In genomic region chr11:87073343-87073865, GRCm38 (mm10) we compare ENCODE assay signal across 8 mouse cellular contexts. TPM values are rescaled to one million over a fixed set of nuclear protein-coding genes. Genes with fewer than 3 reads are reported as not detected.
DNase-seq lines count a peak whose midpoint lies in the region; ATAC-seq lines count a peak whose summit lies in the region.

No protein-coding gene starts in this region.

- peak overlapping the region; percentile 92 for H3K9ac ChIP-seq in hindbrain, embryonic 16.5 days (ENCODE audit: low read depth, low read length)

- H3K4me1 ChIP-seq in hindbrain, embryonic 16.5 days (ENCODE audit: control insufficient read depth, insufficient read depth, low read depth, low read length): peaks cover 22% of the 10 kb centered on the region

- 0% methylated on average over 24 of the region's 24 CpGs for WGBS in hindbrain, embryonic 16.5 days

- H3K4me3 ChIP-seq in hindbrain, embryonic 16.5 days (ENCODE audit: low read length): peak overlapping the region; percentile 83

- H3K27me3 ChIP-seq in hindbrain, embryonic 16.5 days (replicated peaks; ENCODE audit: control insufficient read depth, insufficient read depth, low read length): no peaks in the 10 kb centered on the region

- peak; percentile 79 for ATAC-seq in hindbrain, embryonic 16.5 days

- no peaks in the 10 kb centered on the region for H3K9me3 ChIP-seq in hindbrain, embryonic 16.5 days (ENCODE audit: control insufficient read depth, low read length)

- H3K36me3 ChIP-seq in hindbrain, embryonic 16.5 days (ENCODE audit: control insufficient read depth, insufficient read depth, low read length): peaks cover 12% of the 10 kb centered on the region

- H3K4me2 ChIP-seq in hindbrain, embryonic 16.5 days (ENCODE audit: low read length): peak overlapping the region; percentile 72

- H3K27ac ChIP-seq in hindbrain, embryonic 16.5 days (ENCODE audit: low read depth, low read length): peak overlapping the region; percentile 91

- DNase-seq in ZHBTc4 (ENCODE audit: low read depth, low spot score): peak; percentile 82
- peak; percentile 40 to 72 for DNase-seq in cerebellum, postnatal 4 days (ENCODE audit: low spot score in 2 of 2)
- DNase-seq in gastrocnemius, adult 18-20 months (ENCODE audit: low spot score): peak; percentile 52
- peak; percentile 66 to 74 for DNase-seq in left cerebral cortex, adult 18-20 months (ENCODE audit: low spot score in 2 of 2)
- DNase-seq in lung, postnatal 4 days: peak; percentile 78 to 81
- peak; percentile 86 for DNase-seq in retina, postnatal 1 day
- DNase-seq in urinary bladder, postnatal 14 days (ENCODE audit: low spot score): peak; percentile 73

RNA-seq across cellular contexts. Expression of gene Gdpd1, which starts 0.5 kb away (rescaled TPM):
- total RNA-seq in gastrocnemius, adult 18-20 months (2021): 1 to 10 TPM; 4.2 to 4.6 TPM
- polyA plus RNA-seq in hindbrain, embryonic 16.5 days (2015; fragmentation: Nextera tagmentation; extraction: Ambion mirVana): 165 and 167 TPM in 2 replicates
- total RNA-seq in left cerebral cortex, adult 18-20 months (2021): 10 to 100 TPM; 39.8 to 40.2 TPM

RNA-seq across cellular contexts. Expression of gene Smg8, which starts 13.2 kb away (rescaled TPM):
- total RNA-seq in gastrocnemius, adult 18-20 months (2021): 1 to 10 TPM; 8.0 to 8.6 TPM
- 20.7 and 22.7 TPM in 2 replicates for polyA plus RNA-seq in hindbrain, embryonic 16.5 days (2015; fragmentation: Nextera tagmentation; extraction: Ambion mirVana)
- total RNA-seq in left cerebral cortex, adult 18-20 months (2021): 10 to 100 TPM; 16.7 to 18.2 TPM

RNA-seq across cellular contexts. Expression of gene Prr11, which starts 35.1 kb away (rescaled TPM):
- under 1 TPM; 0.16 to 0.17 TPM for total RNA-seq in gastrocnemius, adult 18-20 months (2021)
- 1.8 and 2.9 TPM in 2 replicates for polyA plus RNA-seq in hindbrain, embryonic 16.5 days (2015; fragmentation: Nextera tagmentation; extraction: Ambion mirVana)
- total RNA-seq in left cerebral cortex, adult 18-20 months (2021): under 1 TPM; 0.21 to 0.23 TPM

RNA-seq across cellular contexts. Expression of gene Ska2, which starts 35.6 kb away (rescaled TPM):
- 1 to 10 TPM; 4.6 to 5.3 TPM for total RNA-seq in gastrocnemius, adult 18-20 months (2021)
- polyA plus RNA-seq in hindbrain, embryonic 16.5 days (2015; fragmentation: Nextera tagmentation; extraction: Ambion mirVana): 35.0 and 38.8 TPM in 2 replicates
- total RNA-seq in left cerebral cortex, adult 18-20 months (2021): 10 to 100 TPM; 11.6 to 13.6 TPM

RNA-seq across cellular contexts. Expression of gene Trim37, which starts 53.5 kb away (rescaled TPM):
- 1 to 10 TPM; 3.4 to 3.9 TPM for total RNA-seq in gastrocnemius, adult 18-20 months (2021)
- polyA plus RNA-seq in hindbrain, embryonic 16.5 days (2015; fragmentation: Nextera tagmentation; extraction: Ambion mirVana): 81.1 and 90.4 TPM in 2 replicates
- total RNA-seq in left cerebral cortex, adult 18-20 months (2021): 100 to 1,000 TPM; 227 to 232 TPM

Comparison
In these comparisons a context has a peak if more than half of its experiments do, and no peak if none do; other contexts are left out.
1. Peak in every context shown above with its lines: DNase-seq, ATAC-seq, H3K4me3 ChIP-seq and H3K27ac ChIP-seq.
2. RNA of gene Gdpd1, which starts 0.5 kb away (total RNA-seq): 39.8 to 40.2 TPM in left cerebral cortex, adult 18-20 months; 4.2 to 4.6 TPM in gastrocnemius, adult 18-20 months; every median in the first group is over 4 times any median in the second.